Mouse (Mus musculus): ENCODE data around the gene B230217C12Rik. TPM values are rescaled to one million over a fixed set of nuclear protein-coding genes. Genes with fewer than 3 reads are reported as not detected.

B230217C12Rik gene
- polyA plus RNA-seq, 1 experiment from 2014 or later = 8.6 TPM

- Histone ChIP-seq H3K27ac (ENCODE audit: low read depth, low read length) (no peak overlapping the region; the same call in 1 of the 2 replicates), H3K36me3 (ENCODE audit: control insufficient read depth, insufficient read depth, low read length) (peaks cover 43% of the 10 kb centered on the region), H3K9ac (ENCODE audit: low read depth, low read length) (no peak overlapping the region), H3K4me3 (ENCODE audit: low read length) (no peak overlapping the region), H3K4me1 (ENCODE audit: control insufficient read depth, insufficient read depth, low read length) (peaks cover 87% of the 10 kb centered on the region), H3K27me3 (ENCODE audit: control insufficient read depth, insufficient read depth, low read length) (no peaks in the 10 kb centered on the region), H3K9me3 (ENCODE audit: control insufficient read depth, low read length) (no peaks in the 10 kb centered on the region), H3K4me2 (replicated peaks; ENCODE audit: low read depth, low read length) (no peak overlapping the region)
- WGBS = 53% methylated on average over 7 of the region's 7 CpGs
- ATAC-seq (ENCODE audit: low FRiP score, low TSS enrichment) = no peak
Measured at GRCm38 (mm10) chr11:97813085-97813484, 27.5 kb upstream of the B230217C12Rik start.

- Histone ChIP-seq H3K9me3 (ENCODE audit: control insufficient read depth, low read length) (no peaks in the 10 kb centered on the region), H3K4me1 (ENCODE audit: control insufficient read depth, insufficient read depth, low read length) (peaks cover 87% of the 10 kb centered on the region), H3K27me3 (ENCODE audit: control insufficient read depth, insufficient read depth, low read length) (no peaks in the 10 kb centered on the region), H3K27ac (ENCODE audit: low read depth, low read length) (no peak overlapping the region), H3K4me3 (ENCODE audit: low read length) (no peak overlapping the region), H3K4me2 (replicated peaks; ENCODE audit: low read depth, low read length) (no peak overlapping the region), H3K9ac (ENCODE audit: low read depth, low read length) (no peak overlapping the region), H3K36me3 (ENCODE audit: control insufficient read depth, insufficient read depth, low read length) (peaks cover 49% of the 10 kb centered on the region)
- WGBS = 58% methylated on average over 17 of the region's 17 CpGs
- ATAC-seq (ENCODE audit: low FRiP score, low TSS enrichment) = no peak
Measured at GRCm38 (mm10) chr11:97813746-97814515, 26.6 kb upstream of the B230217C12Rik start.

- no peak overlapping the region for H3K9ac ChIP-seq (ENCODE audit: low read depth, low read length)
- H3K36me3 ChIP-seq (ENCODE audit: control insufficient read depth, insufficient read depth, low read length) = peaks cover 47% of the 10 kb centered on the region
- H3K4me1 ChIP-seq (ENCODE audit: control insufficient read depth, insufficient read depth, low read length) = peaks cover 76% of the 10 kb centered on the region
- WGBS = 80% methylated on average over 11 of the region's 11 CpGs
- H3K9me3 ChIP-seq (ENCODE audit: control insufficient read depth, low read length) = no peaks in the 10 kb centered on the region
- no peak overlapping the region for H3K4me2 ChIP-seq (replicated peaks; ENCODE audit: low read depth, low read length)
- no peak for ATAC-seq (ENCODE audit: low FRiP score, low TSS enrichment)
- no peaks in the 10 kb centered on the region for H3K27me3 ChIP-seq (ENCODE audit: control insufficient read depth, insufficient read depth, low read length)
- no peak overlapping the region for H3K4me3 ChIP-seq (ENCODE audit: low read length)
- H3K27ac ChIP-seq (ENCODE audit: low read depth, low read length) = no peak overlapping the region
Measured at GRCm38 (mm10) chr11:97815736-97816135, 24.8 kb upstream of the B230217C12Rik start.

- H3K9ac ChIP-seq (ENCODE audit: low read depth, low read length) = no peak overlapping the region
- peaks cover 76% of the 10 kb centered on the region for H3K4me1 ChIP-seq (ENCODE audit: control insufficient read depth, insufficient read depth, low read length)
- H3K4me3 ChIP-seq (ENCODE audit: low read length) = no peak overlapping the region
- H3K36me3 ChIP-seq (ENCODE audit: control insufficient read depth, insufficient read depth, low read length) = peaks cover 52% of the 10 kb centered on the region
- WGBS = 80% methylated on average over 5 of the region's 5 CpGs
- no peak for ATAC-seq (ENCODE audit: low FRiP score, low TSS enrichment)
- no peaks in the 10 kb centered on the region for H3K9me3 ChIP-seq (ENCODE audit: control insufficient read depth, low read length)
- H3K27ac ChIP-seq (ENCODE audit: low read depth, low read length) = no peak overlapping the region
- H3K27me3 ChIP-seq (ENCODE audit: control insufficient read depth, insufficient read depth, low read length) = no peaks in the 10 kb centered on the region
- no peak overlapping the region for H3K4me2 ChIP-seq (replicated peaks; ENCODE audit: low read depth, low read length)
Measured at GRCm38 (mm10) chr11:97816176-97816575, 24.4 kb upstream of the B230217C12Rik start.

GRCm38 (mm10) chr11:97816916-97817315, 23.7 kb upstream of the B230217C12Rik start:
- no peaks in the 10 kb centered on the region for H3K27me3 ChIP-seq (ENCODE audit: control insufficient read depth, insufficient read depth, low read length)
- no peak overlapping the region for H3K9ac ChIP-seq (ENCODE audit: low read depth, low read length)
- no peak overlapping the region for H3K4me3 ChIP-seq (ENCODE audit: low read length)
- peaks cover 55% of the 10 kb centered on the region for H3K36me3 ChIP-seq (ENCODE audit: control insufficient read depth, insufficient read depth, low read length)
- ATAC-seq (ENCODE audit: low FRiP score, low TSS enrichment) = no peak
- no peaks in the 10 kb centered on the region for H3K9me3 ChIP-seq (ENCODE audit: control insufficient read depth, low read length)
- H3K27ac ChIP-seq (ENCODE audit: low read depth, low read length) = peak overlapping the region; percentile 51; the same call in 1 of the 2 replicates
- 22% methylated on average over 9 of the region's 9 CpGs for WGBS
- peaks cover 68% of the 10 kb centered on the region for H3K4me1 ChIP-seq (ENCODE audit: control insufficient read depth, insufficient read depth, low read length)
- no peak overlapping the region for H3K4me2 ChIP-seq (replicated peaks; ENCODE audit: low read depth, low read length)

GRCm38 (mm10) chr11:97817379-97817778, 23.2 kb upstream of the B230217C12Rik start:
- WGBS = 32% methylated on average over 5 of the region's 5 CpGs
- H3K27ac ChIP-seq (ENCODE audit: low read depth, low read length) = peak overlapping the region; percentile 51; the same call in 1 of the 2 replicates
- no peaks in the 10 kb centered on the region for H3K9me3 ChIP-seq (ENCODE audit: control insufficient read depth, low read length)
- H3K4me1 ChIP-seq (ENCODE audit: control insufficient read depth, insufficient read depth, low read length) = peaks cover 64% of the 10 kb centered on the region
- no peak overlapping the region for H3K4me2 ChIP-seq (replicated peaks; ENCODE audit: low read depth, low read length)
- no peak for ATAC-seq (ENCODE audit: low FRiP score, low TSS enrichment)
- H3K27me3 ChIP-seq (ENCODE audit: control insufficient read depth, insufficient read depth, low read length) = no peaks in the 10 kb centered on the region
- peaks cover 55% of the 10 kb centered on the region for H3K36me3 ChIP-seq (ENCODE audit: control insufficient read depth, insufficient read depth, low read length)
- no peak overlapping the region for H3K9ac ChIP-seq (ENCODE audit: low read depth, low read length)
- no peak overlapping the region for H3K4me3 ChIP-seq (ENCODE audit: low read length)

- no peak for ATAC-seq (ENCODE audit: low FRiP score, low TSS enrichment)
- Histone ChIP-seq H3K9ac (ENCODE audit: low read depth, low read length) (no peak overlapping the region), H3K27me3 (ENCODE audit: control insufficient read depth, insufficient read depth, low read length) (no peaks in the 10 kb centered on the region), H3K36me3 (ENCODE audit: control insufficient read depth, insufficient read depth, low read length) (peaks cover 58% of the 10 kb centered on the region), H3K4me3 (ENCODE audit: low read length) (no peak overlapping the region), H3K4me1 (ENCODE audit: control insufficient read depth, insufficient read depth, low read length) (peaks cover 60% of the 10 kb centered on the region), H3K4me2 (replicated peaks; ENCODE audit: low read depth, low read length) (no peak overlapping the region), H3K9me3 (ENCODE audit: control insufficient read depth, low read length) (no peaks in the 10 kb centered on the region), H3K27ac (ENCODE audit: low read depth, low read length) (no peak overlapping the region)
- 65% methylated on average over 6 of the region's 6 CpGs for whole genome bisulfite sequencing
Measured at GRCm38 (mm10) chr11:97818003-97818402, 22.6 kb upstream of the B230217C12Rik start.

GRCm38 (mm10) chr11:97818571-97818970, 22.0 kb upstream of the B230217C12Rik start:
- no peak for ATAC-seq (ENCODE audit: low FRiP score, low TSS enrichment)
- no peak overlapping the region for H3K4me2 ChIP-seq (replicated peaks; ENCODE audit: low read depth, low read length)
- H3K27ac ChIP-seq (ENCODE audit: low read depth, low read length) = peak overlapping the region; percentile 17; the same call in 1 of the 2 replicates
- peaks cover 57% of the 10 kb centered on the region for H3K36me3 ChIP-seq (ENCODE audit: control insufficient read depth, insufficient read depth, low read length)
- no peak overlapping the region for H3K9ac ChIP-seq (ENCODE audit: low read depth, low read length)
- peaks cover 57% of the 10 kb centered on the region for H3K4me1 ChIP-seq (ENCODE audit: control insufficient read depth, insufficient read depth, low read length)
- H3K9me3 ChIP-seq (ENCODE audit: control insufficient read depth, low read length) = no peaks in the 10 kb centered on the region
- 15% methylated on average over 4 of the region's 4 CpGs for WGBS
- H3K27me3 ChIP-seq (ENCODE audit: control insufficient read depth, insufficient read depth, low read length) = no peaks in the 10 kb centered on the region
- no peak overlapping the region for H3K4me3 ChIP-seq (ENCODE audit: low read length)

- peaks cover 52% of the 10 kb centered on the region for H3K4me1 ChIP-seq (ENCODE audit: control insufficient read depth, insufficient read depth, low read length)
- peaks cover 55% of the 10 kb centered on the region for H3K36me3 ChIP-seq (ENCODE audit: control insufficient read depth, insufficient read depth, low read length)
- 60% methylated on average over 4 of the region's 4 CpGs for WGBS
- no peak overlapping the region for H3K4me3 ChIP-seq (ENCODE audit: low read length)
- H3K27me3 ChIP-seq (ENCODE audit: control insufficient read depth, insufficient read depth, low read length) = no peaks in the 10 kb centered on the region
- no peak overlapping the region for H3K4me2 ChIP-seq (replicated peaks; ENCODE audit: low read depth, low read length)
- H3K9me3 ChIP-seq (ENCODE audit: control insufficient read depth, low read length) = no peaks in the 10 kb centered on the region
- no peak for ATAC-seq (ENCODE audit: low FRiP score, low TSS enrichment)
- no peak overlapping the region for H3K27ac ChIP-seq (ENCODE audit: low read depth, low read length)
- H3K9ac ChIP-seq (ENCODE audit: low read depth, low read length) = no peak overlapping the region
Measured at GRCm38 (mm10) chr11:97819102-97819501, 21.5 kb upstream of the B230217C12Rik start.
